Mouse (Mus musculus) embryonic fibroblast, embryonic 13.5 days (primary cell): Measurements from ENCODE around the gene Nsg2.

Experiments
- CTCF ChIP-seq: IDR thresholded peaks from 2 replicates; pipeline ENCODE4 v1.5.1; 2011; ENCODE audit warnings: mild to moderate bottlenecking, control low read depth, low read length, moderate library complexity, borderline replicate concordance; ENCODE audit not compliant: insufficient read depth
- POLR2A ChIP-seq: IDR thresholded peaks from 2 replicates; pipeline ENCODE4 v1.6.1; 2011; ENCODE audit warnings: low read depth, mild to moderate bottlenecking, control low read depth, low read length, moderate library complexity

GRCm38 (mm10) chr11:32104406-32105116, 104.3 kb downstream of the Nsg2 start:
- TF ChIP-seq POLR2A (no peak), CTCF (no peak)
